Mouse (Mus musculus): Measurements from ENCODE around the gene Psd4. TPM values are rescaled to one million over a fixed set of nuclear protein-coding genes. Genes with fewer than 3 reads are reported as not detected.

The Psd4 gene
- total RNA-seq, 2 experiments from 2014 or later = 0.20 to 0.36 TPM

DNA sequence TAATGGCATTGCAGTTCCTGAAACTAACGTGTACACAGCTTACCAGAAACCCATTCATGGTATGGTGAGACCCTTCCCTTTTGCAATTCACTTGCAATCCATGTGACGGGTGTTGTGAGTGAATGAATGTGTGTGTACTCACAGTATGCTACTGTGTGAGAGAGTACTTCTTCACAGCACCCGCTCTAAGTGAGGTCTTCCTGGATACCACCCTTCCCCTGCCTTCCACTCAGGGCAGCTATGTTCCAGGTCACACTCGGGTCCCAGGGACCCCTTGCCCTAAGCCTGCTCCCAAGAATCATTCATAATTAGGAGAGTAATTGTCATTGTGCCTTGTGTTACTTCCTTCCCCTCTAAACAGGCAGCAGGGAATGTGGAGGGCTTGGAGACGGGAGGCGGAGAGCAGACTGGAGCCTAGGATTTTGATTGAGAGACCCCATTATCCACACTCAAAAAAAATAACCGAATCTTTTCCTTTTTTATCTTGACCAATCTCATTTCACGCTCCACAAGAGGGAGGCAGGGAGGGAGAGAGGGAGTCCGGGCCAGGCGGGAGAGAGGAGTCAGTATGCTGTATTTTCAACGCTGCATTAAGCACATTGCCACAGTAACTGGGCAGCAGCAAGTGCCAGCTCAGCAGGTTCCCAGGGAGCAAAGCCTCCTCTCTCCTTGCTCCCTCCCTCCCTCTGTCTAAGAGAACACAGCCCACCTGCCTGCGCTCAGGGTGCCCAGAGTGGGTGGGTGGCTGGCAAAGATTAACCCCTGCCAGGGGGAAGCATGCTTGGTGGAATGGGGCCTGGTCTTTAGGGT lies 60.7 kb downstream of the Psd4 start:
- no peak for TF ChIP-seq CTCF (IDR thresholded peaks at IDR 0.05)
- intact Hi-C loops (cut with DNase I) = no loop called here

DNA sequence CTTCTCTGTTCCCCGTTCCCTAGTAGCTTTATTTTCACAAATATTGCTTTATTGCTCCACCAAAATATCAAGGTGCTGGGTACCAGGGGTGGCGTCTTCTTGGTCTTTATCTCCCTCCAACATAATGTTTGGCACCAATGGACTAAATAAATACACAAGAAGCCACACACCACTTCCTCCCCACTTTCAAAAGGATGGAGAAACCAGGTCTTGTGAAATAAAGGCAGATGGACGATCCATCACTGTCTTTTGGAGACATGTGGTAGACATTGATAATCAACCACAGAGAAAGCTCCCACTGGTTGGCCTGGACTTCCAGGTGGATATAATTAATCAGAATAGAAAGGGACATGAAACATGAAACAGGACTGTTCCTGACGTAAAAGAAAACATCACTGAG lies 62.4 kb downstream of the Psd4 start:
- no peak for DNase-seq
- intact Hi-C loops (cut with DNase I) = no loop called here
- no peak for TF ChIP-seq CTCF (IDR thresholded peaks at IDR 0.05)
- no peak overlapping the region for H3K4me3 ChIP-seq
- H3K27ac ChIP-seq = no peak overlapping the region

More for the DNA sequence above, 60.7 kb downstream of the Psd4 start:
- Histone ChIP-seq H3K27ac (no peak overlapping the region), H3K4me3 (no peak overlapping the region)
- DNase-seq = no peak

DNA sequence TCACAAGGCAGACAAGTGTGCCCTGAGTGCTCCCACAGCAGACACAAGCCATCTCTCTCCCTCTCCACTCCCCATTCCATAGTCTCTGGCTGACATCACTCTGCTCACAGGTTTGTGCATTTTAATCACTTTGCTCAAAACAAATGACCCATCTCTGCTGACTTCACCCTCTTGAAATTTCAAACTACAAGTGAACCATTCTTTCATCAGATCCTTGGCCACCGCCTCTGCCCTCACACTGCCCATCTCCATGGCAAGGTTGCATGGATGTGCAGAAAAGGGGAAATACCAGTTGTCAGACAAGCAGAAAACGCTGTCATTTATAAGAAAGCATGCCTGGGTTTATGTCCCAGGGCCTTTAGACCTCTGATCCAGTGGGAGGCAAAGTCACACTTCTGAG lies 67.3 kb downstream of the Psd4 start:
- Histone ChIP-seq H3K27ac (no peak overlapping the region), H3K4me3 (no peak overlapping the region)
- no peak for TF ChIP-seq CTCF (IDR thresholded peaks at IDR 0.05)
- DNase-seq = no peak
- intact Hi-C loops (cut with DNase I) = no loop called here

DNA sequence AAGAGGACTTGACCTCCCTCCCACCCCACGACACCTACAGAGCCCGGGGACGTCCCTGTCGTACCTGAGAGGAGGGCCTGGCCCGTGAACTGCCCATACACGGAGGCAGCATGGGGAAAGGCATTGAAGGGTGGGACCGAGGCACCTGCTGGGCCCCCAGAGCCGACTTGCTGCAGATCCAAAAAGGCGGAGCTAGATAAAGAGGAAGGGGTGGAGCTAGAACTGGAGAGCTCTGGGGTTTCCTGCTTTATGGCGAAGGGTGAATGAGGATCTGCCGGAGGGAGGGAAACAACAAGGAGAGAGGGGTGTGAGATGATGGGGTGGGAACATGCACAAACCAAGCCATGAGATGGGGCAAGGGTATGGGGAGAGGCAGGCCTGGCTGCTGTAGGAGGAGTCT lies 68.3 kb downstream of the Psd4 start:
- no peak overlapping the region for H3K27ac ChIP-seq
- no peak for DNase-seq
- TF ChIP-seq CTCF (IDR thresholded peaks at IDR 0.05) = no peak
- intact Hi-C loops (cut with DNase I) = no loop called here
- H3K4me3 ChIP-seq = no peak overlapping the region

DNA sequence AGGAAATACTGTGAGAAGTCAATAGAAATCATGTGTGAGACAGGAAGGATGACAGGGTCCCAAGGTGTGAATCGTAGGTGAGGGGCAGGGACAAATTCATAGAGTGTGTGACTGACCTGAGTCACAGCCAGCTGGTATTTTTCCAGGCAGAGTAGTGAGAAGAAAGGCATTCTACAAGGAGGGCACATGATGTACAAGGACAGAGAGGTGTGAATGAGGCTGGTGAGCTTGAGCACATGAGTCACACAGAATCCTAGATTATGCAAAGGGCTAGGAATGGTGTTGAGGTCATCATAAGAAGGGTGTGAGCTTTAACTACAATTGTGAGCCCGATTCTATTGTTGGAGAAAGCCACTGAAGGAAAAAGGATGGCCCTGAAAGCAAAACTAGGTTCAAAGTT lies 72.7 kb downstream of the Psd4 start:
- no peak for DNase-seq
- no peak overlapping the region for H3K4me3 ChIP-seq
- no peak for TF ChIP-seq CTCF (IDR thresholded peaks at IDR 0.05)
- intact Hi-C loops (cut with DNase I) = no loop called here
- no peak overlapping the region for H3K27ac ChIP-seq

DNA sequence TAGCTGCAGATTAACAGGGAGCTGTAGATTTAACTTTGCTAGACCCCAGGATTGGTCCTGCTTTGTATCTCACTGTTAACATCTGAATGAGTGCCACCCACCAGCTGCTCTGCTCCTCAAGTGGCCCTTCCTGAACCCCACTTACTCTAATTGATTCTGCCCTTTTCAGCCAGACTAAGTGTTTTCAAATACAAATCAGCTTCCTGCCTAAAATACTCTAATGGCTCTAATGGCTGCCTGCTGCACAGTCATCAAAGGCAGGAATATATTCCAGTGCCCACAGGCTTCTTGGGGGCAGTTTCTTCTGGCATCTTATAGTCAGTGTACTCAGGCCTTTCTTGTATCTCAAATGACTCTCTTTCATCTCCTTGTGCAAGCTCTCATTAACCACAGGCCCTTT lies 74.5 kb downstream of the Psd4 start:
- Histone ChIP-seq H3K27ac (no peak overlapping the region), H3K4me3 (no peak overlapping the region)
- intact Hi-C loops (cut with DNase I) = no loop called here
- no peak for TF ChIP-seq CTCF (IDR thresholded peaks at IDR 0.05)
- no peak for DNase-seq

DNA sequence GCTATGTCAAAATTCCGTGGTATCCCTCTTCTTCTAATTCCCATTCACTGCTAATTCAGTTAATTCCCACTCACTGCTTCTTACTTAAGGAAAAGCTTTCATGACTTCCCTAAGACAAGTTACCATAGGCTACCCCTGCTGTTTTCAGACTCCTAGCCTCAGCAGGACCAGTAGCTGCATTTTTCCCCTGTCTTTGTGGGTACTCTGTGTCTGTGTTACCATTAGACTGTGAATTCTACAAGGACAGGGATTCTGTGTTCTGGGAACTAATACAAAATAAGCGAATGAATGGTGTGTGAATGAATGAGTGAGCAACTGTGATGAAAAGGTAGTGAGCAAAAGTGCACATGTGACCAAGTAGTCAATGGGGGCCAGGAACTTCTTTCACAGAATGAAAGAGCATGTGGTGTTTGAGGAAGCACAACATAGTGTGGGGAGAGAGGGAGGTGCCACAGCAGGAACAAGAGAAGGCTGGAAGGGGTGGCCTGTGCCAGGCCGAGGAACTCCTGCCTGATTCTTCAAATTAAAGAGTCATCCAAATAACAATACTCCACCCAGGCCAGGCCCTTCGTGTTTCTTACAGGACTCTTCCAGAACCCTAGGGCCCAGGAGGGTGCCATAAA lies 75.0 kb downstream of the Psd4 start:
- intact Hi-C loops (cut with DNase I) = no loop called here
- H3K27ac ChIP-seq = no peak overlapping the region
- no peak for TF ChIP-seq CTCF (IDR thresholded peaks at IDR 0.05)
- no peak overlapping the region for H3K4me3 ChIP-seq
- DNase-seq = no peak

DNA sequence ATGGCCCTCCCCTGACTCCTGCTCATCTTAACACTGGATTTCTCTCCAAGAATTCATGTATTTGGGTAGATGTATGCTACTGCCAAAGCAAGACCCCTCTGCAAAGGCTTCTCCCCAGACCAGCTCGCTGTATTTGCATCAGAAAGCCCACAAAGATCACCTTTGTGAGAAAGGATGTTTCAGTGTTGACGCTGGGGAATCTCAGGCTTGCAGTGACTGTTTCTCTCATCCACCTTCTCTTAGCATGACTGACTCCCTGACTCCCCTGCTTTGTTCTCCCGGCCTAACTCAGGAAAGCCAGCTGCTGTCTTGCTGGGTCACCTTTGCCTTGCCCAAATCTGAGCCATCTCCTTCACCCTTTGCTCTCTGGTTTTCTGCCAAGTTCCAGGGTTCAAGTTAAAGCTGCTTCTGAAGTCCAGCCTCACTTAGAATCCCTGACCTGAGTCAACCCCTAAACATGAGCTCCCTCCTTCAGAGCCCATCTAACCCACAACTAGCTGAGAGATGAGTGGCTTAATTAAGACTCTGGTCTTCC lies 75.9 kb downstream of the Psd4 start:
- intact Hi-C loops (cut with DNase I) = no loop called here
- Histone ChIP-seq H3K4me3 (no peak overlapping the region), H3K27ac (no peak overlapping the region)
- no peak for TF ChIP-seq CTCF (IDR thresholded peaks at IDR 0.05)
- DNase-seq = no peak

DNA sequence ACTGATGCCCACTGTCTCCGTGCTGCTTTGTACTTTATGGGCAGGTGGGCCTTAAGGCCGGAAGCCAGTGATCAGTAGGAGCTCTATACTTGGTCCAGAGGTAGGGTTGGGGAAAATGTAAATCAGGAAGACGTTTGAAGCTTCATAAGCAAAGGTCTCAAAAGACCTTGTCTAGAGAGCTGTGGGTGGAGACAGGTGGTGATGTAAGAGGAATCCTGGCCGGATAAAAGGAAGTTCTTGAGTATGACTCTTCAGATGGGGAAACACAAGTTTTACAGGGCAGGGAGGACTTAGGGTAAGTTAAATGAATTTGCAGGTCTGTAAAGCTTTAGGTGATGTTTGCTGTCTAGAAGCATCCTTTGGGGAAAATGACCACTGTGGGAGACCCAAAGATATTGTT lies 81.7 kb downstream of the Psd4 start:
- H3K27ac ChIP-seq = no peak overlapping the region
- DNase-seq = no peak
- TF ChIP-seq CTCF (IDR thresholded peaks at IDR 0.05) = no peak
- H3K4me3 ChIP-seq = no peak overlapping the region
- intact Hi-C loops (cut with DNase I) = no loop called here

DNA sequence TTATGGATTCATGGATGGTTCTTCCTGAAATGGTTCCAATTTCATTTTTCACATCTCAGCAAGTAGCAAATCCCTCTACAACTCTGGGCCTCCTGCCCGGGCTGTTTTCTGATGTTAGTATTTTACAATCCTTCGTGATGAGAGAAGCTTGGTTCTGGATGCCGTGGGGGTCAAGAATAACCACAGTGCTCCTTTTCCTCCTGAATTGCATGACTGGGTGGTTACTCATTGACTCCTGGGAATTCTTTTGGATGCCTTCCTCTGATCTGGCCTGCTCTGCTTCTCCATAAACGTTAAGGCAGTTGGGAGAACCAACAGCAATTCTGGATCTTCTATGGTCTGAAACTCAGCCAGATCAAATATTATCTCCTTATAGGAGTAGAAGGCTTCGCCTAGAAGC lies 85.8 kb downstream of the Psd4 start:
- no peak overlapping the region for H3K27ac ChIP-seq
- H3K4me3 ChIP-seq = no peak overlapping the region
- peak; percentile 64 for DNase-seq
- TF ChIP-seq CTCF (IDR thresholded peaks at IDR 0.05) = no peak
- intact Hi-C loops (cut with DNase I) = no loop called here

DNA sequence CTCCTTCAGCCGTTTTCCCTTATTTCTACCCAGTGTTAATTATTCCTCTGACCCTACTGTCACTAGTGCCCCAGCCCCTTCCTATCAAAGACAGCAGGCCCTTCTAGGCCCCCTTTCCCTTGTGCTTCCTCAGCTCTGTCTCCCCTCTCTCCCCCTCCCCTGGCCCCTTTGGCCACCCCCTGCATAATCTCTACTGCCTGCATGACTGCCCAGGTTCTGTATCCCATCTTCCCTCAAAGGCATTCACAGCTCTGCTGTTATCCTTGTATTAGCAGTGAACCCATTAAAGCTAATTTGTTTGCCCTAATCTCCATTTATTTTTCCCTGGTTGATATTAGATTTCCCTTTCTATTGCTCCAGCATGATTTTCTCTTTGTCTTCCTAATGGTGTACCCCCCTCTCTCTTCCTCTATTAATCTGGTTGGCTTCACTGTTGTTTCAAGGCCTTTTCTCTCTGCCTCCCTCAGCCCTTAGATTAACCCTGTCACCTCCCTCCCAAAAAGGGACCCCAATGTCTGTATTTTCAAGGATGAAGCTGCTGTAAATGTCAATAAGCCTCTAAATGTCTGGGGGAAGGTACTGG lies 87.1 kb downstream of the Psd4 start:
- Histone ChIP-seq H3K27ac (no peak overlapping the region), H3K4me3 (no peak overlapping the region)
- DNase-seq = no peak
- TF ChIP-seq CTCF (IDR thresholded peaks at IDR 0.05) = no peak
- intact Hi-C loops (cut with DNase I) = no loop called here

DNA sequence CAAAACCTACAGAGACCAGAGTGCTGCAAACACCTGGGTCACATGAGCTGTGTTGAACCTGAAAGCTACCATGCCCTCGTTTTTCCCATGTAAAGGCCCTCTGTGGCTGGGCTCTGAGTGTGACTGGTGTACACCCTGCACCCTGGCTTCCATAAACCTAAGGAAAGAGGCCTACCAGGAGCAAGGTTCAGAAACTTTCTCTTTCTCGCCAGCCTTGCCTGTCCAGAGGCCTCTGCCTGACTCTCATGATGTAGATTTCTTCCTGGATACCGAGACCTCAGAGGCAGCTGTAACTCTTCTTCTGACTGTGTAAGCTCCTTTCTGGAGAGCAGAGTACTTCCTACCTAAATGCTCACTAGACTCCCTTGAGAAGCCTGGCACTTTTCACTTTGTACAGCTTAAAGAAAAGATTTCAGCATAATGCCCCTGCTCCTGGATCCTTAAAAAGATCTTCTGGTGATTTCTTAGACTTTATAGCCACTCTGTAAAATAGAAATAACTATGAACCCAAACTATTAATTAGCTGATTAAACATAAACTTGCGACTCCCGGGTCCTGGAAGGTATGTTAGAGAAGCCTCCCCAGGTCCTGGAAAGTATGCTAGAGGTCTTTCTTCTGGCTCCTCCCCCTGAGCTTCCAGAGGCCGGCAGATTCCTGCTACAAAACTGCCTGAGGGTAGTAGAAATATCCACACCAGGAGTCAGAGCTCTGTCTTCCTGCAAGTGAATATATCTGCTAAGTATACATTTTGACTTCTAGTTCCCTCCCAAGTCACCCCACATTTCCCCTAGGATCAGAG lies 87.9 kb downstream of the Psd4 start:
- Histone ChIP-seq H3K4me3 (no peak overlapping the region), H3K27ac (no peak overlapping the region)
- no peak for TF ChIP-seq CTCF (IDR thresholded peaks at IDR 0.05)
- no peak for DNase-seq
- intact Hi-C loops (cut with DNase I) = no loop called here

DNA sequence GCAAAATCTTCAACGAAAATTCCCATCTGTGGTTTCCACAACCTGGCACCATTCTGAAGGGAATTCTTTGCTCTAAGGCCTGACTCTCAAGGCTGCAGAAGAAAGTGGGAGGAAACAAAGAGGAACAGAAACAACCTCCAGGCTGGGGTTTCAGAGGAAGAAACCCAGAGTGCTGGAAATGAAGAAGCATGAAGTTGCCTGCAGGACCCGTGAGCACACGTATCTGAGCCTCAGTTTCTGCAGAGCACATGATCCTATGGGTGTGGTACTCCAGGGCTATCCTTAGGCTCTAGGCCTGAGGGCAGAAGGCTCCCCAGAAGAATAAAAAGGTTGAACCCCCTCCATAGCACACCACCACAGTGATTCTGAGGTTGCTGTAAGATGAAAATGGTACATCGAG lies 89.5 kb downstream of the Psd4 start:
- intact Hi-C loops (cut with DNase I) = no loop called here
- no peak for DNase-seq
- Histone ChIP-seq H3K4me3 (no peak overlapping the region), H3K27ac (no peak overlapping the region)
- no peak for TF ChIP-seq CTCF (IDR thresholded peaks at IDR 0.05)
